Mouse (Mus musculus) lung, adult 2 months (tissue): ENCODE measurements around the gene Rnf114.

ENCODE experiments used
- CTCF ChIP-seq: fragments of 200-500 bp; IDR thresholded peaks from 2 replicates; pipeline ENCODE4 v1.5.1; 2011; ENCODE audit warnings: mild to moderate bottlenecking, low read length, control low read depth; ENCODE audit not compliant: insufficient read depth
- POLR2A ChIP-seq: fragments of 200-500 bp; IDR thresholded peaks from 2 replicates; pipeline ENCODE4 v1.6.1; 2011; ENCODE audit warnings: low read depth, mild to moderate bottlenecking, control low read depth, low read length, borderline replicate concordance; ENCODE audit errors: extremely low read depth

DNA sequence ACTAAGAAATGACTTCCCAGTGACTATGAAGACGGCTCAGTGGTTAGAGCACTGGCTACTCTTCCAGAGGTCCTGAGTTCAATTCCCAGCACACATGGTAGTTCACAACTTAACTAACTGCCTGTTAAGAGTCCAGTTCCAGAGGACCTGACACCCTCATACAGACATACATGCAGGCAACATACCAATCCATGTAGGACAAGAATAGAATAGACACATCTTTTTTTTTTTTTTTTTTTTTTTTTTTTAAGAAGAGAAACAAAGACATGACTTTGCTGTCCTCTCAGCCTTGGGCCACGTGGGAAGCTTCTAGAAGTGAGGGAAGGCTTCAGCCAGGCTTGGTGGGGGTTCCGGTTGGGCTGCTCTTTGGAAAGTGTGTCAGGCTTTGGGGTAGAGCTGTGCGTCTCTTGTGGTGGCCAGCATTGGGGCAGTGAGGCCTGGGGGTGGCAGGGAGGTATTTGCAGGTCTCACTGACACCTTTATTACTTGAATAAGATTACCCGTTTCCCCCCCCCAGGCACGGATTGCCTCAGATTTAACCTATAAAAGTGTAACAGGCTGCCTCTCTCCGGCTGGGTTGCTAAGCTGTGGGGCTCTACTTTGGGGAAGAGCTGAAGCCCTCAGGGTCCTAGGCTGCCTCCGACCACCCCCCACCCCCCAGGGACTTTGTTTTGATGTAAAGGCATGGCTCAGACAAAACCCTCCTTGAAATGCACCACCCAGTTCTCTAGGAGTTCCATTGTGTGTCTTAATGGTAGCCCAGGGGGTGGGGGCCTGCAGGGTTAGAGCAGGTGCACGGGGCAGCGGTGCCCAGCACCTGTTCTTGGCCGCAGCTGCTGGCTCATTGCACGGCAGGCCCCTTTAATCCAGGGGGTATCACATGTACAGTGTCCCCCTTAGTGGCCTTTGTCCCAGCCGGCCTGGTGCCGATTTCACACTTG, 47.4 kb downstream of the Rnf114 start:
- TF ChIP-seq POLR2A, result no peak
- TF ChIP-seq CTCF, result no peak
